Comparison of ENCODE assay signal across 1 mouse cellular context in genomic region chr11:106416331-106416730, GRCm38 (mm10).
A peak's percentile ranks its signal among the peaks of the same experiment; 100 is the strongest.
TF ChIP-seq lines count a peak whose summit lies in the region.

No protein-coding gene starts in this region.

TF ChIP-seq in CH12.LX, 34 proteins besides CTCF, POLR2A, EP300 and RAD21 (continued from another document):
- TF ChIP-seq ETS1 (conservative IDR thresholded peaks at IDR 0.05; ENCODE audit: low read depth, low read length) = peak; percentile 90
- peak; percentile 41; the same call in 1 of the 2 replicates for TF ChIP-seq CHD2 (IDR thresholded peaks at IDR 0.05; ENCODE audit: low read length)
- TF ChIP-seq UBTF (IDR thresholded peaks at IDR 0.05; ENCODE audit: low read depth, low read length) = no peak
- TF ChIP-seq MEF2A (IDR thresholded peaks at IDR 0.05; ENCODE audit: borderline replicate concordance, low read depth, low read length) = peak; percentile 83
- TF ChIP-seq SMC3 (IDR thresholded peaks at IDR 0.05; ENCODE audit: low read depth, low read length) = no peak
- TF ChIP-seq CHD1 (IDR thresholded peaks at IDR 0.05; ENCODE audit: low read depth, low read length) = peak; percentile 99
- TF ChIP-seq ZKSCAN1 (IDR thresholded peaks at IDR 0.05; ENCODE audit: borderline replicate concordance, low read depth, low read length) = no peak
